Mouse (Mus musculus) adrenal gland, postnatal 4 days (tissue): Measurements from ENCODE around the gene Brca2. TPM values are rescaled to one million over a fixed set of nuclear protein-coding genes. Genes with fewer than 3 reads are reported as not detected.

Source experiments
- DNase-seq, 2 experiments: peaks; one replicate each; pipeline ENCODE4 v3.0.0; 2021 to 2022; ENCODE audit warnings: low spot score in 2 of 2, mixed read lengths in 2 of 2
- total RNA-seq, 2 experiments: library from RNA; stranded (reverse); gene quantifications; 2 replicates each; pipeline ENCODE4 v1.2.3; 2021

Brca2 gene
- total RNA-seq, 2 experiments from 2014 or later: 25.3 to 27.3 TPM

- DNase-seq: no peak
Observed at GRCm38 (mm10) chr5:150595366-150596016, 73.1 kb downstream of the Brca2 start.

GRCm38 (mm10) chr5:150597088-150597487 lies 74.7 kb downstream of the Brca2 start, which contains the start of gene N4bp2l1:
N4bp2l1 (minus strand) TSS chr5:150597188.
- no peak for DNase-seq

GRCm38 (mm10) chr5:150598202-150599119 lies 76.0 kb downstream of the Brca2 start:
- no peak for DNase-seq

GRCm38 (mm10) chr5:150599301-150600294 lies 77.2 kb downstream of the Brca2 start:
- no peak for DNase-seq

- DNase-seq: no peak
Observed at GRCm38 (mm10) chr5:150600554-150601440, 78.4 kb downstream of the Brca2 start.

GRCm38 (mm10) chr5:150601441-150602230 lies 79.2 kb downstream of the Brca2 start:
- no peak for DNase-seq

- DNase-seq: no peak
Observed at GRCm38 (mm10) chr5:150606131-150606530, 83.7 kb downstream of the Brca2 start.

- no peak for DNase-seq
Observed at GRCm38 (mm10) chr5:150607631-150608030, 85.2 kb downstream of the Brca2 start.

GRCm38 (mm10) chr5:150611136-150611535 lies 88.7 kb downstream of the Brca2 start:
- no peak for DNase-seq

GRCm38 (mm10) chr5:150611697-150612096 lies 89.3 kb downstream of the Brca2 start:
- no peak for DNase-seq

GRCm38 (mm10) chr5:150614054-150614453 lies 91.6 kb downstream of the Brca2 start:
- no peak for DNase-seq

GRCm38 (mm10) chr5:150616216-150616615 lies 93.8 kb downstream of the Brca2 start:
- DNase-seq: no peak

- no peak for DNase-seq
Observed at GRCm38 (mm10) chr5:150616731-150617130, 94.3 kb downstream of the Brca2 start.

GRCm38 (mm10) chr5:150618599-150619355 lies 96.3 kb downstream of the Brca2 start:
- DNase-seq: no peak
